Mouse (Mus musculus) thymus, adult 2 months (tissue): ENCODE measurements around the gene Otogl. TPM values are rescaled to one million over a fixed set of nuclear protein-coding genes. Genes with fewer than 3 reads are reported as not detected.

ENCODE experiments used
- DNase-seq: peaks from one replicate; pipeline ENCODE4 v3.0.0; 2021
- H3K27ac ChIP-seq: fragments of 200-500 bp; 2 replicates; pipeline ENCODE4 v1.5.1; 2012; ENCODE audit warnings: low read length, control low read depth; ENCODE audit not compliant: control insufficient read depth, insufficient read depth
- H3K27me3 ChIP-seq: fragments of 200-500 bp; 2 replicates; pipeline ENCODE4 v1.6.1; 2012; ENCODE audit warnings: mild to moderate bottlenecking, low read length, moderate library complexity, mixed read lengths; ENCODE audit not compliant: control insufficient read depth, insufficient read depth
- H3K36me3 ChIP-seq: fragments of 200-500 bp; 2 replicates; pipeline ENCODE4 v1.6.1; 2012; ENCODE audit warnings: mild to moderate bottlenecking, low read length, moderate library complexity; ENCODE audit not compliant: control insufficient read depth, insufficient read depth
- H3K4me1 ChIP-seq: fragments of 200-500 bp; replicated peaks from 2 replicates; pipeline ENCODE4 v1.6.1; 2012; ENCODE audit warnings: low read length; ENCODE audit not compliant: control insufficient read depth, insufficient read depth
- H3K4me3 ChIP-seq: fragments of 200-500 bp; 2 replicates; pipeline ENCODE4 v1.5.1; 2012; ENCODE audit warnings: mild to moderate bottlenecking, low read length, control low read depth, moderate library complexity; ENCODE audit not compliant: control insufficient read depth, insufficient read depth
- CTCF ChIP-seq: fragments of 200-500 bp; IDR thresholded peaks from 2 replicates; pipeline ENCODE4 v1.5.1; 2012; ENCODE audit warnings: mild to moderate bottlenecking, control low read depth, low read length, moderate library complexity, borderline replicate concordance; ENCODE audit not compliant: control insufficient read depth, poor library complexity, insufficient read depth; ENCODE audit errors: extremely low read depth
- POLR2A ChIP-seq: fragments of 200-500 bp; IDR thresholded peaks from 2 replicates; pipeline ENCODE4 v1.6.1; 2012; ENCODE audit warnings: mild to moderate bottlenecking, low read length, control low read depth, moderate library complexity; ENCODE audit not compliant: control insufficient read depth, poor library complexity, insufficient read depth; ENCODE audit errors: extremely low read depth
- WGBS: fragments of 180-500 bp; shearing (Covaris S2); methylation state at CpG from one replicate; pipeline ENCODE4 v1.1.7; 2018; 5-methylcytosine and 5-hydroxymethylcytosine counted together
- polyA plus RNA-seq: library from polyadenylated mRNA; depleted of rRNA; stranded (reverse); fragments of >200 nt; gene quantifications from 2 replicates; pipeline ENCODE4 v1.2.3, GENCODE M21; 2012; rRNA removed

The Otogl gene
- polyA plus RNA-seq = 0.03 and 0.04 TPM in 2 replicates

DNA sequence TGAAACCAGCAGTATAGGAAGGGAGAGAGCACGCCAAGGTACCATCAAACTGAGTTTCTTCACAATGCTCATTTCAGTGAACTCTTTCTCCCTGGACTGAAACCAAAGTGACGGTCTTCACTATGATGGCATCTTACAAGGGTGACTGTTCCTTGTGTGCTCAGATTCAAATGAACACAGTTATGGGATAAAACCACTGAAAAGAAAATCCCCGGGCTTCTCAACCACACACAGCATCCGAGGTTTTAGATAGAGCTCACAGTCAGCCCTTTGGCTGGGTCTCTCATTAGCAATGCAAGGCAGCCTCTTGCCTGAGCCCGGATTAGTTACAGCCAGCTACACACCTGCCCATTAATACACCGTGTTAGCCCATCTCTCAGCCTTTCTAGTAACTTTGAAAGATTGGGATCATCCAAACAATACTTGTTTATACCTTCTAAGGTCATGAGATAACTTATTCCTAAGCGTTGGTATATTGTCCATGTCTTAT lies at the start of gene Otogl:
Gene Otogl, minus strand, starts transcription at position 51 of the 490 bp plus-strand sequence.
- no peak for TF ChIP-seq POLR2A
- no peak for TF ChIP-seq CTCF
- no peak within 1 kb of the TSS for H3K27ac ChIP-seq
- H3K27me3 ChIP-seq = no peaks in the 10 kb centered on the region
- WGBS = 77% methylated on average over 7 of the region's 7 CpGs
- no peaks in the 10 kb centered on the region for H3K36me3 ChIP-seq
- no peak within 1 kb of the TSS for H3K4me3 ChIP-seq
- DNase-seq = no peak
- no peaks in the 10 kb centered on the region for H3K4me1 ChIP-seq

GRCm38 (mm10) chr10:107956588-107956987 lies 44.7 kb upstream of the Otogl start:
- Histone ChIP-seq H3K4me1 (no peaks in the 10 kb centered on the region), H3K27ac (no peak overlapping the region), H3K36me3 (no peaks in the 10 kb centered on the region), H3K27me3 (no peaks in the 10 kb centered on the region), H3K4me3 (no peak overlapping the region)
- TF ChIP-seq CTCF (no peak), POLR2A (no peak)
- DNase-seq = no peak
- WGBS = 93% methylated on average over 5 of the region's 5 CpGs

GRCm38 (mm10) chr10:107954444-107954843 lies 42.5 kb upstream of the Otogl start:
- Histone ChIP-seq H3K4me1 (no peaks in the 10 kb centered on the region), H3K36me3 (no peaks in the 10 kb centered on the region), H3K27me3 (no peaks in the 10 kb centered on the region), H3K27ac (no peak overlapping the region), H3K4me3 (no peak overlapping the region)
- WGBS = 92% methylated on average over 6 of the region's 6 CpGs
- no peak for DNase-seq
- TF ChIP-seq CTCF = no peak
- no peak for TF ChIP-seq POLR2A

DNA sequence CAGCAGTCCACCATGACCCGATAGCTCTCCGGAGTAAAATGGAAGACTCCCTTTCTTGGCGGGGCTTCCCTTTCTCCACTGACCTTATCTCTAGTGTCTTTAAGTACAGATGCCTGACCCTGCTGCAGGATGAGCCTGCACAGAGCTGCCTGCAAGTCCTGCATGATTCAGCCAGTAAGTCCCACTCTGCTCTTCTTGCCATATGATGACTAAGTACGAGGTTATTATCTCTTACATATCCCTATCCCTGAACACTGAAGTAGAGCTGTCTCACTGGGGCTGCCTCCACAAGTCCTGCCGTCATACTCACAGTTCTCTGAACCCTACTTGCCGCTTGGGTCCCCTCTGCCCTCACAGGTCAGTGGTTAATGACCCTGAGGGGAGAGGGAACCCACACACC lies 39.7 kb upstream of the Otogl start:
- no peak for DNase-seq
- H3K27me3 ChIP-seq = no peaks in the 10 kb centered on the region
- no peak overlapping the region for H3K27ac ChIP-seq
- TF ChIP-seq CTCF (no peak), POLR2A (no peak)
- no peaks in the 10 kb centered on the region for H3K4me1 ChIP-seq
- WGBS = 98% methylated on average over 6 of the region's 6 CpGs
- no peaks in the 10 kb centered on the region for H3K36me3 ChIP-seq
- H3K4me3 ChIP-seq = no peak overlapping the region

- TF ChIP-seq CTCF (no peak), POLR2A (no peak)
- no peak for DNase-seq
- H3K4me3 ChIP-seq = no peak overlapping the region
- H3K27me3 ChIP-seq = no peaks in the 10 kb centered on the region
- no peaks in the 10 kb centered on the region for H3K36me3 ChIP-seq
- H3K4me1 ChIP-seq = no peaks in the 10 kb centered on the region
- no peak overlapping the region for H3K27ac ChIP-seq
- WGBS = 95% methylated on average over 5 of the region's 5 CpGs
Observed at GRCm38 (mm10) chr10:107949945-107950344, 38.0 kb upstream of the Otogl start.

- no peaks in the 10 kb centered on the region for H3K27me3 ChIP-seq
- WGBS = 66% methylated on average over 8 of the region's 8 CpGs
- no peak for TF ChIP-seq CTCF
- no peak for TF ChIP-seq POLR2A
- DNase-seq = no peak
- no peaks in the 10 kb centered on the region for H3K4me1 ChIP-seq
- H3K27ac ChIP-seq = no peak overlapping the region
- H3K4me3 ChIP-seq = no peak overlapping the region
- no peaks in the 10 kb centered on the region for H3K36me3 ChIP-seq
Observed at GRCm38 (mm10) chr10:107948647-107949046, 36.7 kb upstream of the Otogl start.

GRCm38 (mm10) chr10:107948038-107948437 lies 36.1 kb upstream of the Otogl start:
- TF ChIP-seq POLR2A = no peak
- no peak for TF ChIP-seq CTCF
- H3K27me3 ChIP-seq = no peaks in the 10 kb centered on the region
- H3K4me3 ChIP-seq = no peak overlapping the region
- no peak overlapping the region for H3K27ac ChIP-seq
- no peaks in the 10 kb centered on the region for H3K36me3 ChIP-seq
- 9% methylated on average over 1 of the region's 1 CpGs for WGBS
- no peaks in the 10 kb centered on the region for H3K4me1 ChIP-seq
- no peak for DNase-seq
